Mouse (Mus musculus) lung, postnatal 0 days (tissue): Measurements from ENCODE around the gene Slc44a1. TPM values are rescaled to one million over a fixed set of nuclear protein-coding genes. Genes with fewer than 3 reads are reported as not detected.

ENCODE experiments used
- ATAC-seq: fragments of 200-750 bp; cut with Nextera tagmentation; 2 replicates; pipeline ENCODE4 v1.8.0; 2017; ENCODE audit warnings: moderate library complexity
- DNase-seq: peaks from one replicate; pipeline ENCODE4 v3.0.0-alpha.2; 2016; ENCODE audit warnings: low spot score
- H3K27ac ChIP-seq: fragments of 300-500 bp; sonication (generic); 2 replicates; pipeline ENCODE4 v1.5.1; 2014; ENCODE audit warnings: antibody characterized with exemption, mild to moderate bottlenecking, low read length, mixed read lengths
- H3K27me3 ChIP-seq: fragments of 300-500 bp; sonication (generic); replicated peaks from 2 replicates; pipeline ENCODE4 v1.6.1; 2014; ENCODE audit warnings: low read length, mixed read lengths; ENCODE audit not compliant: insufficient read depth
- H3K36me3 ChIP-seq: fragments of 300-500 bp; sonication (generic); 2 replicates; pipeline ENCODE4 v1.6.1; 2014; ENCODE audit warnings: low read length, mixed read lengths; ENCODE audit not compliant: insufficient read depth
- H3K4me1 ChIP-seq: fragments of 300-500 bp; sonication (generic); 2 replicates; pipeline ENCODE4 v1.6.1; 2014; ENCODE audit warnings: antibody characterized with exemption, low read depth, low read length, mixed read lengths; ENCODE audit not compliant: insufficient read depth
- H3K4me2 ChIP-seq: fragments of 300-500 bp; sonication (generic); replicated peaks from 2 replicates; pipeline ENCODE4 v1.6.1; 2014; ENCODE audit warnings: low read depth, mild to moderate bottlenecking, low read length, moderate library complexity, mixed read lengths
- H3K4me3 ChIP-seq: fragments of 300-500 bp; sonication (generic); 2 replicates; pipeline ENCODE4 v1.5.1; 2014; ENCODE audit warnings: low read depth, low read length
- H3K9ac ChIP-seq: fragments of 300-500 bp; sonication (generic); replicated peaks from 2 replicates; pipeline ENCODE4 v1.6.1; 2014; ENCODE audit warnings: low read depth, mild to moderate bottlenecking
- H3K9me3 ChIP-seq: fragments of 300-500 bp; sonication (generic); 2 replicates; pipeline ENCODE4 v1.6.1; 2016; ENCODE audit warnings: low read length, mixed read lengths
- CTCF ChIP-seq: IDR thresholded peaks from 2 replicates; pipeline ENCODE4 v1.5.1; 2016; ENCODE audit warnings: antibody characterized with exemption, mild to moderate bottlenecking
- EP300 ChIP-seq: IDR thresholded peaks from 2 replicates; pipeline ENCODE4 v1.6.1; 2016; ENCODE audit warnings: antibody characterized with exemption, mild to moderate bottlenecking, control low read depth
- WGBS: fragments of 180-500 bp; shearing (Covaris S2); extraction: QIAGEN DNeasy Blood & Tissue Kit; methylation state at CpG from one replicate; pipeline ENCODE4 v1.1.7; 2014; 5-methylcytosine and 5-hydroxymethylcytosine counted together
- polyA plus RNA-seq: library from polyadenylated mRNA; unstranded; fragments of >200 nt; fragmentation: Nextera tagmentation; extraction: Ambion mirVana; gene quantifications from 2 replicates; pipeline ENCODE4 v1.2.1, GENCODE M21; 2015

Gene Slc44a1
- polyA plus RNA-seq, 1 experiment from 2014 or later = 30.4 TPM

DNA sequence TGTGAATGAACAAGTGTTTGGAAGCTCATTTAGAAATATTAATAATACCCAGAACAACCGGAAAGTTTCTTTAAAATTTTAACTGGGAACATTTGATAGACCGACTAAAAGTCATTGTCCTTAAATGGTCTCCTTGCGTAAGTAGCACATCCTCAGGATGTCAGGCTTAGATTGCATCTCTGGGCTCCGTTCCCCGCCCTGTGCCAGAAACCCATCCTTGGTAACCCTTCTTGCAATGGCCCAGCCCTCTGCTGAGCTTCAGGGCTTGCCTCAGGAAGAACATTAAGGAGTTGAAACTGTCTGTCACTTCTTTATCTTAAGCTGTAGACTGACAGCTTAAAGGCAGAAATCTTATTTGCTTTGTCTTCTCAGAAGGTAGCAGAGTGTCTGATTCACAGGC is 107.2 kb downstream of the Slc44a1 start:
- no peak overlapping the region for H3K4me2 ChIP-seq
- no peak for TF ChIP-seq CTCF
- peak; percentile 37; the same call in 1 of the 2 replicates for TF ChIP-seq EP300
- no peak overlapping the region for H3K27ac ChIP-seq
- H3K4me3 ChIP-seq = no peak overlapping the region
- no peaks in the 10 kb centered on the region for H3K27me3 ChIP-seq
- DNase-seq = no peak
- H3K9ac ChIP-seq = no peak overlapping the region
- no peak for ATAC-seq
- WGBS = 87% methylated on average over 5 of the region's 5 CpGs
- H3K4me1 ChIP-seq = no peaks in the 10 kb centered on the region
- 0 out of 2 replicates have a peak, but pooled peaks cover 13% of the 10 kb centered on the region for H3K36me3 ChIP-seq
- no peaks in the 10 kb centered on the region for H3K9me3 ChIP-seq

DNA sequence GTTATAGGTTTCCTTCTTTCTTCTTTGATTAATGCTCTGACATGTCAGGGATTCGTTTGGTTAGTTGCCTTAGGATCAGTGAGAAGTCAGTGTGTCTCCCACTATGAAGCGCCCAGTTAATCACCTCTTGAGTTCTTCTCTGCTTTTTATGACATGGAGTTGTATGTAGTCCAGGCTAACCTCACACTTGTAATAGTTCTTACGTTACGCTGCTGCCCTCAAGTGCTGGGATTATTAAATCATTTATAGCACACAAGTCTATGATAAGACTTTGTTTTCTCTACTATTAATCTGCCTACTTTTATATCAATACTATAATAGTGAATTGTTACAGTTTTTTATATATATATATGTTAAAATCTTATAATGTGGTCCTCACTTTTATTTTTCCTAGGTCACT is 109.2 kb downstream of the Slc44a1 start:
- 0 out of 2 replicates have a peak, but pooled peaks cover 13% of the 10 kb centered on the region for H3K36me3 ChIP-seq
- H3K9me3 ChIP-seq = no peaks in the 10 kb centered on the region
- no peaks in the 10 kb centered on the region for H3K27me3 ChIP-seq
- no peak overlapping the region for H3K4me3 ChIP-seq
- DNase-seq = peak; percentile 41
- no peak overlapping the region for H3K27ac ChIP-seq
- H3K9ac ChIP-seq = no peak overlapping the region
- no peak overlapping the region for H3K4me2 ChIP-seq
- H3K4me1 ChIP-seq = no peaks in the 10 kb centered on the region
- 68% methylated on average over 4 of the region's 4 CpGs for WGBS
- no peak for ATAC-seq
- TF ChIP-seq EP300 = no peak
- TF ChIP-seq CTCF = peak; percentile 54

DNA sequence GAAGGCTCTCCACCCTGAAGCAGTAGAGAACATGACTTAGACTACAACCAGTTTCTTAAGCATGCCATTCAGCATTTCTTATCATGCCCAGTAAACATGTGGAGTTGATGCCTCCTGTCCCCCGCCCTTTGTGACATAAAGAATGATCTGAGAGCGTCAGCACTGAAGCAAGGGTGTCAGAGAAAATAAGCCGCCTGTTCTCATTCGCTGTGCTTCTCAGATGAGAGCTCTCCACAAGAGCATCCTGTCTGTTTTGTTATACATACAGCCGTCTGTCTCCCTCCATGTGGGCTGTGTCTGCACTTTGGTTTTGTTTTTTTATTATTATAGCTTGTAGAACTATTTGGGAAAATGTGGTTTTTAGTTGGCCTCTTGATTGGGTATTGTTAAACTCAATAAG is 124.4 kb downstream of the Slc44a1 start:
- no peak overlapping the region for H3K27ac ChIP-seq
- no peak for TF ChIP-seq CTCF
- no peaks in the 10 kb centered on the region for H3K9me3 ChIP-seq
- no peak overlapping the region for H3K9ac ChIP-seq
- no peak overlapping the region for H3K4me3 ChIP-seq
- WGBS = 40% methylated on average over 5 of the region's 5 CpGs
- H3K4me1 ChIP-seq = no peaks in the 10 kb centered on the region
- H3K27me3 ChIP-seq = no peaks in the 10 kb centered on the region
- peaks cover 7% of the 10 kb centered on the region; the same call in 1 of the 2 replicates for H3K36me3 ChIP-seq
- peak; percentile 25; the same call in 1 of the 2 replicates for ATAC-seq
- H3K4me2 ChIP-seq = no peak overlapping the region
- DNase-seq = peak; percentile 14

DNA sequence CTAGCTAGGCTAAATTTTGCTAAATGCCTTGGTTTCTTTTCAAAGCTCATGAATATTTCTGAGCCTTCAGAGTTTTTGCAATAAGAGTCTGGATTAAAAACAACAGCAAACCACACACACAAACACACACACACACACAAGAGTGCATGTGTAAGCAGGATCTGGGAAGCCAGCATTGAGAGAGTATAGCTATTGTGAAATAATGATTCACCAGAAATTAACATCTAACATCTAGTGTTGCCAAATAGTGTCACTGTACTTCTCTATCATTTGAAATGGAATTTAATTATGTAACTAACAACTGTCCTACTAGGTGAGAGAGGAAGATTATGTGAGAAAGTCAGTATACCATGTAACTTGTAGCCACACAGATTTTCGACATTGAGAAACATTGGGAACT is 126.9 kb downstream of the Slc44a1 start:
- no peak overlapping the region for H3K9ac ChIP-seq
- WGBS = 89% methylated on average over 1 of the region's 1 CpGs
- H3K4me1 ChIP-seq = no peaks in the 10 kb centered on the region

DNA sequence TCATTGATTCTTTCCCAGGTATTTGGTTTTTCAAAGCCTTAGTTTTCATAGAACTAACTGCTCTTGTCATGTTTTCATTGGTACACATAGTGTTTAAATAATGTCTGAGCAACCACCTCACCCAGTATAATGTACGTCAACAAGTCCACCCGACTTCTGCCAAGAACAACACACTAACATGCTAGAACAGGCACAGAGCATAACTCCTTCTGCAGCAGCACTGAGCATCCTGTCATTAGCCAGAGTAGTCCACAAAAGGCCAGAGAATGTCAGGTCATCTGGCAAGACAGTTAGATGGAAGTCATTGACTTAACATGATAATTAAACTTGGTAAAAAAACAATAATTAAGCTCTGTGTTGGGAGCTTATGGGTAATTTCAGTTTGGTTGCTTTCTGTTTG is 135.3 kb downstream of the Slc44a1 start:
- TF ChIP-seq EP300 = no peak
- no peak for TF ChIP-seq CTCF
- WGBS = 68% methylated on average over 2 of the region's 2 CpGs
- Histone ChIP-seq H3K27ac (no peak overlapping the region), H3K9me3 (no peaks in the 10 kb centered on the region), H3K36me3 (no peaks in the 10 kb centered on the region; the same call in 1 of the 2 replicates), H3K9ac (no peak overlapping the region), H3K4me1 (no peaks in the 10 kb centered on the region), H3K27me3 (no peaks in the 10 kb centered on the region), H3K4me3 (no peak overlapping the region), H3K4me2 (no peak overlapping the region)
- ATAC-seq (no peak), DNase-seq (no peak)

More for the DNA sequence above, 126.9 kb downstream of the Slc44a1 start:
- 0 out of 2 replicates have a peak, but pooled peaks have one; percentile 28 for ATAC-seq
- Histone ChIP-seq H3K4me3 (no peak overlapping the region), H3K27ac (no peak overlapping the region), H3K36me3 (no peaks in the 10 kb centered on the region), H3K9me3 (no peaks in the 10 kb centered on the region), H3K27me3 (no peaks in the 10 kb centered on the region), H3K4me2 (no peak overlapping the region)
- TF ChIP-seq EP300 = no peak
- no peak for TF ChIP-seq CTCF
- peak; percentile 37 for DNase-seq

DNA sequence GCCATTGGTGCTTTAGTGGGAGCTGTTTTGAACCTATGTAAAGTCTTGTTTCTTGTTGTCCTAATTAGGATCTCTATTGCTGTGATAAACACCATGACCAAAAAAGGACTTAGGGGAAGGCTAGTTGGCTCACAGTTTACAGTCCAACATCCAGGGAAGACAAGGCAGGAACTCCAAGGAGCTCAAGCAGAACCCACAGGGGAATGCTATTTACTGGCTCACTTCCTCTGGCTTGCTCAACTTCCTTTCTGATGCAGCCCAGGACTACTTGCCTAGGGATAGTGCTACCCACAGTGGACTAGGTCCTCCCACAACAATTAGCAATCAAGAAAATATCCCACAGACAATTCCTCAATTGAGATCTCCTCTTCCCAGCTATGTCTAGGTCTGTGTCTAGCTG is 147.5 kb downstream of the Slc44a1 start:
- TF ChIP-seq CTCF (no peak), EP300 (no peak)
- H3K9me3 ChIP-seq = no peaks in the 10 kb centered on the region
- H3K4me2 ChIP-seq = no peak overlapping the region
- no peak overlapping the region for H3K27ac ChIP-seq
- no peak overlapping the region for H3K9ac ChIP-seq
- H3K36me3 ChIP-seq = no peaks in the 10 kb centered on the region
- H3K4me1 ChIP-seq = no peaks in the 10 kb centered on the region
- H3K4me3 ChIP-seq = no peak overlapping the region
- H3K27me3 ChIP-seq = no peaks in the 10 kb centered on the region
- DNase-seq (no peak), ATAC-seq (no peak)

DNA sequence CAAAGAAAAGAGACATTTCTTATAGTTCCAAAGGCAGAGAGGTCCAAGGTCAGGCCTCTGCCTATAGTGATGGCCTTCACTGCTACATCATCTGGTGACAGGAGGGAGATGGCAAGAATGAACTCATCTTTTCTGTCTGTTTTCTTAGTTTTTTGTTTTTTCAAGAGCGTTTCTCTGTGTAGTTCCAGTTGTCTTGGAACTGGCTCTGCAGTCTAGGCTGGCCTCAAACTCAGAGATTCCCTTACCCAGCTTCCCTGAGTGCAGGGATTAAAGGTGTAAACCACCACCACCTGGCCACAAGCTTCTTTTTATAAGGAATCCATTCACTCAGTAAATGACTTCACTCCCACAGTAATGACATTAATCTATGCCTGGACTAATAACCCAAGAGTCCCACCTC is 148.7 kb downstream of the Slc44a1 start:
- H3K27ac ChIP-seq = no peak overlapping the region
- no peak overlapping the region for H3K4me3 ChIP-seq
- no peaks in the 10 kb centered on the region for H3K9me3 ChIP-seq
- TF ChIP-seq CTCF = no peak
- H3K4me1 ChIP-seq = no peaks in the 10 kb centered on the region
- H3K4me2 ChIP-seq = no peak overlapping the region
- DNase-seq = no peak
- no peaks in the 10 kb centered on the region for H3K27me3 ChIP-seq
- no peak for ATAC-seq
- no peak overlapping the region for H3K9ac ChIP-seq
- 83% methylated on average over 1 of the region's 1 CpGs for WGBS
- no peaks in the 10 kb centered on the region for H3K36me3 ChIP-seq
